Mouse (Mus musculus) hindbrain, postnatal 0 days (tissue): ENCODE data around the gene Nostrin. TPM values are rescaled to one million over a fixed set of nuclear protein-coding genes. Genes with fewer than 3 reads are reported as not detected.

Experiments used
- ATAC-seq: fragments of 200-750 bp; cut with Nextera tagmentation; 2 replicates; pipeline ENCODE4 v1.8.0; 2017; ENCODE audit warnings: mild to moderate bottlenecking, moderate TSS enrichment, moderate library complexity
- DNase-seq: peaks from one replicate; pipeline ENCODE4 v3.0.0-alpha.2; 2015; ENCODE audit warnings: low spot score
- H3K27ac ChIP-seq: fragments of 300-500 bp; sonication (generic); 2 replicates; pipeline ENCODE4 v1.5.1; 2014; ENCODE audit warnings: mild to moderate bottlenecking
- H3K27me3 ChIP-seq: fragments of 300-500 bp; sonication (generic); 2 replicates; pipeline ENCODE4 v1.6.1; 2014; ENCODE audit warnings: low read length, mixed read lengths; ENCODE audit not compliant: insufficient read depth
- H3K36me3 ChIP-seq: fragments of 300-500 bp; sonication (generic); 2 replicates; pipeline ENCODE4 v1.6.1; 2014; ENCODE audit warnings: low read length, mixed read lengths; ENCODE audit not compliant: insufficient read depth
- H3K4me1 ChIP-seq: fragments of 300-500 bp; sonication (generic); 2 replicates; pipeline ENCODE4 v1.6.1; 2014; ENCODE audit warnings: antibody characterized with exemption, low read length, mixed read lengths; ENCODE audit not compliant: insufficient read depth
- H3K4me2 ChIP-seq: fragments of 300-500 bp; sonication (generic); 2 replicates; pipeline ENCODE4 v1.6.1; 2014; ENCODE audit warnings: low read depth, mild to moderate bottlenecking, low read length, moderate library complexity, mixed read lengths
- H3K4me3 ChIP-seq: fragments of 300-500 bp; sonication (generic); 2 replicates; pipeline ENCODE4 v1.5.1; 2014; ENCODE audit warnings: low read length
- H3K9ac ChIP-seq: fragments of 300-500 bp; sonication (generic); replicated peaks from 2 replicates; pipeline ENCODE4 v1.6.1; 2014; ENCODE audit warnings: mild to moderate bottlenecking, low read length, moderate library complexity, mixed read lengths
- H3K9me3 ChIP-seq: fragments of 300-500 bp; sonication (generic); 2 replicates; pipeline ENCODE4 v1.6.1; 2016; ENCODE audit warnings: low read length, mixed read lengths
- CTCF ChIP-seq: IDR thresholded peaks from 2 replicates; pipeline ENCODE4 v1.5.1; 2016; ENCODE audit warnings: antibody characterized with exemption, control low read depth, low read depth
- WGBS: fragments of 180-500 bp; shearing (Covaris S2); extraction: QIAGEN DNeasy Blood & Tissue Kit; methylation state at CpG from one replicate; pipeline ENCODE4 v1.1.7; 2014; 5-methylcytosine and 5-hydroxymethylcytosine counted together
- polyA plus RNA-seq: library from polyadenylated mRNA; unstranded; fragments of >200 nt; fragmentation: Nextera tagmentation; extraction: Ambion mirVana; gene quantifications from 2 replicates; pipeline ENCODE4 v1.2.1, GENCODE M21; 2015
- total RNA-seq: library from RNA; depleted of rRNA; stranded (reverse); fragments of >200 nt; gene quantifications from 2 replicates; pipeline ENCODE4 v1.2.3, GENCODE M21; 2014

The Nostrin gene
- total and polyA plus RNA-seq, 2 experiments from 2014 or later = 1.9 to 2.3 TPM

- WGBS = 85% methylated on average over 2 of the region's 2 CpGs
- no peaks in the 10 kb centered on the region for H3K27me3 ChIP-seq
- H3K9me3 ChIP-seq = no peaks in the 10 kb centered on the region
- DNase-seq = no peak
- H3K36me3 ChIP-seq = no peaks in the 10 kb centered on the region
- TF ChIP-seq CTCF = no peak
- no peak overlapping the region for H3K4me2 ChIP-seq
- H3K4me3 ChIP-seq = no peak overlapping the region
- H3K9ac ChIP-seq = no peak overlapping the region
- H3K27ac ChIP-seq = no peak overlapping the region
- peak; percentile 38; the same call in 1 of the 2 replicates for ATAC-seq
- no peaks in the 10 kb centered on the region for H3K4me1 ChIP-seq
Measured at GRCm38 (mm10) chr2:69187990-69188389, 52.4 kb downstream of the Nostrin start.

GRCm38 (mm10) chr2:69188732-69189131 lies 53.1 kb downstream of the Nostrin start:
- ATAC-seq = no peak
- H3K4me1 ChIP-seq = no peaks in the 10 kb centered on the region
- no peaks in the 10 kb centered on the region for H3K36me3 ChIP-seq
- H3K27me3 ChIP-seq = no peaks in the 10 kb centered on the region
- WGBS = 72% methylated on average over 6 of the region's 6 CpGs
- H3K4me3 ChIP-seq = no peak overlapping the region
- H3K27ac ChIP-seq = no peak overlapping the region
- H3K9me3 ChIP-seq = no peaks in the 10 kb centered on the region
- no peak for TF ChIP-seq CTCF
- no peak overlapping the region for H3K9ac ChIP-seq
- DNase-seq = peak; percentile 10
- H3K4me2 ChIP-seq = no peak overlapping the region

GRCm38 (mm10) chr2:69189222-69189621 lies 53.6 kb downstream of the Nostrin start:
- no peak for TF ChIP-seq CTCF
- Histone ChIP-seq H3K9me3 (no peaks in the 10 kb centered on the region), H3K27ac (no peak overlapping the region), H3K4me2 (no peak overlapping the region), H3K4me3 (no peak overlapping the region), H3K36me3 (no peaks in the 10 kb centered on the region), H3K9ac (no peak overlapping the region), H3K4me1 (no peaks in the 10 kb centered on the region), H3K27me3 (no peaks in the 10 kb centered on the region)
- WGBS = 75% methylated on average over 4 of the region's 4 CpGs
- ATAC-seq (no peak), DNase-seq (no peak)

- Histone ChIP-seq H3K27me3 (no peaks in the 10 kb centered on the region), H3K9me3 (no peaks in the 10 kb centered on the region), H3K4me1 (no peaks in the 10 kb centered on the region), H3K4me3 (no peak overlapping the region), H3K36me3 (no peaks in the 10 kb centered on the region), H3K27ac (no peak overlapping the region), H3K4me2 (no peak overlapping the region), H3K9ac (no peak overlapping the region)
- WGBS = 90% methylated on average over 5 of the region's 5 CpGs
- DNase-seq (no peak), ATAC-seq (no peak)
- no peak for TF ChIP-seq CTCF
Measured at GRCm38 (mm10) chr2:69191059-69191458, 55.5 kb downstream of the Nostrin start.

- H3K4me1 ChIP-seq = no peaks in the 10 kb centered on the region
- no peak overlapping the region for H3K27ac ChIP-seq
- 89% methylated on average over 5 of the region's 5 CpGs for WGBS
- TF ChIP-seq CTCF = no peak
- H3K27me3 ChIP-seq = no peaks in the 10 kb centered on the region
- no peak overlapping the region for H3K4me2 ChIP-seq
- DNase-seq = no peak
- no peaks in the 10 kb centered on the region for H3K36me3 ChIP-seq
- H3K4me3 ChIP-seq = no peak overlapping the region
- no peak for ATAC-seq
- H3K9ac ChIP-seq = no peak overlapping the region
- no peaks in the 10 kb centered on the region for H3K9me3 ChIP-seq
Measured at GRCm38 (mm10) chr2:69193555-69193954, 58.0 kb downstream of the Nostrin start.

GRCm38 (mm10) chr2:69205185-69205584 lies 69.6 kb downstream of the Nostrin start:
- no peak for ATAC-seq
- WGBS = 15% methylated on average over 6 of the region's 6 CpGs

GRCm38 (mm10) chr2:69205791-69206351 lies 70.3 kb downstream of the Nostrin start, which contains the start of gene Spc25:
TSS of gene Spc25 (minus strand) at chr2:69206194.
- DNase-seq (peak; percentile 96), ATAC-seq (peak; percentile 100)
- Histone ChIP-seq H3K9ac (peak within 1 kb of the TSS; percentile 64), H3K4me1 (peaks cover 5% of the 10 kb centered on the region; the same call in 1 of the 2 replicates), H3K4me3 (peak within 1 kb of the TSS; percentile 81), H3K27me3 (no peaks in the 10 kb centered on the region), H3K4me2 (peak within 1 kb of the TSS; percentile 98), H3K36me3 (no peaks in the 10 kb centered on the region), H3K27ac (peak within 1 kb of the TSS; percentile 41; the same call in 1 of the 2 replicates), H3K9me3 (no peaks in the 10 kb centered on the region)
- 1% methylated on average over 46 of the region's 46 CpGs for WGBS
- TF ChIP-seq CTCF = peak; percentile 33

More at GRCm38 (mm10) chr2:69205185-69205584, 69.6 kb downstream of the Nostrin start:
- no peak for DNase-seq
- Histone ChIP-seq H3K27me3 (no peaks in the 10 kb centered on the region), H3K27ac (no peak overlapping the region), H3K9me3 (no peaks in the 10 kb centered on the region), H3K4me2 (peak overlapping the region; percentile 98), H3K4me3 (peak overlapping the region; percentile 81), H3K36me3 (no peaks in the 10 kb centered on the region), H3K9ac (peak overlapping the region; percentile 64), H3K4me1 (peaks cover 5% of the 10 kb centered on the region; the same call in 1 of the 2 replicates)
- TF ChIP-seq CTCF = no peak
